Comparison of ENCODE assay signal across 13 mouse cellular contexts in the genomic region with DNA sequence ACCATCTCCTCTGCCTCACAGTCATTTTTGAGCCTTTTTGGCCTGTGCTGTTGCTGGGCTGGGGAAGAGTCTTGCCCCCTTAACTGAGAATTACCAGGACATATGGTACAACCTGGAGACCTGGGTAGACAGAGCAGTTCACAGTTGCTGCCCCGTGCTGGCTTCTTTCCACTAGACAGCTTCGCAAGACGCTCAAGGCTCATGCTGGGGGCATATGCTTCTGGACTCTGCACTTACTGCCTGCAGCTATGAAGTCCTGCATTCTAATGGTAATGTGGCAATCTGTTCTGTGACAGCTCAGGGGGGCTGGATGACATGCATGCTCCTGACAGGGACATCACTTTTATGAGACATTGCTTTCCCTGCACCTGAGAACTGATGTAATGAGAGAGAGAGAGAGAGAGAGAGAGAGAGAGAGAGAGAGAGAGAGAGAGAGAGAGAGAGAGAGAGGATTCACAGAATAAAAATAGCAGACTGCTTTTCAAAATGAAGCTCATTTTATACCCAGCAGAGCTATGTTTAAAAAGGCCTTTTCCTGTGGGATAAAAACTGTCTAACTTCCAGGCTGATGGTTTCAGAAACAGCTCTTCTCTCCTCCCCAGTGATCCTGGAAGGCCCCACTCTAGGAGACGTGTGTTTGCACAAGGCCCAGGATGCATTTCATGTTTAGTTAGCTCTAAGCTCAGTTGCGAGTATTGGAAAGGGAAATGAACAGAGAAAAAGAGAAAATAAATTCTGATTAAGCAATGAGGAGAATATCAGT.
DNase-seq lines count a peak whose midpoint lies in the region; ATAC-seq lines count a peak whose summit lies in the region.
"Had no signal": no experiment of that assay in that cellular context is flagged by ENCODE, and none has a peak within 500 bp of the region (broad histone marks: within the 10 kb centered on the region; RNA-seq: fewer than 3 reads in every experiment).

No protein-coding gene starts in this region.

- peaks cover 22% of the 10 kb centered on the region for H3K4me1 ChIP-seq in forebrain, embryonic 12.5 days
- peaks cover 21% of the 10 kb centered on the region for H3K4me1 ChIP-seq in midbrain, embryonic 10.5 days
- 0 out of 2 replicates have a peak, but pooled peaks cover 3% of the 10 kb centered on the region for H3K4me1 ChIP-seq in heart, embryonic 11.5 days (ENCODE audit: control insufficient read depth, insufficient read depth, low read length)
- H3K4me1 ChIP-seq: intestine, embryonic 15.5 days; megakaryocyte, embryonic 14.5 days had no signal

- no peaks in the 10 kb centered on the region for H3K27me3 ChIP-seq in forebrain, embryonic 12.5 days
- H3K27me3 ChIP-seq in midbrain, embryonic 10.5 days (ENCODE audit: low read depth, poor library complexity, severe bottlenecking) = no peaks in the 10 kb centered on the region
- no peaks in the 10 kb centered on the region for H3K27me3 ChIP-seq in heart, embryonic 11.5 days (ENCODE audit: control insufficient read depth, insufficient read depth, low read length)
- H3K27me3 ChIP-seq: intestine, embryonic 15.5 days; megakaryocyte, embryonic 14.5 days had no signal

- H3K9me3 ChIP-seq in forebrain, embryonic 12.5 days = 0 out of 2 replicates have a peak, but pooled peaks cover 6% of the 10 kb centered on the region
- no peaks in the 10 kb centered on the region; the same call in 1 of the 2 replicates for H3K9me3 ChIP-seq in midbrain, embryonic 10.5 days (replicated peaks)
- no peaks in the 10 kb centered on the region for H3K9me3 ChIP-seq in heart, embryonic 11.5 days (replicated peaks; ENCODE audit: control insufficient read depth, low read length)
- H3K9me3 ChIP-seq: intestine, embryonic 15.5 days had no signal

- 41% methylated on average over 5 of the region's 5 CpGs for WGBS in forebrain, embryonic 12.5 days
- WGBS in midbrain, embryonic 10.5 days = 65% methylated on average over 5 of the region's 5 CpGs
- WGBS in heart, embryonic 11.5 days (ENCODE audit: insufficient replicate concordance) = 59% methylated on average over 5 of the region's 5 CpGs

- peak; percentile 96 for DNase-seq in brain, adult 2 months (ENCODE audit: low read depth, low spot score)
- DNase-seq in cerebellum, adult 9-10 months = peak; percentile 90
- DNase-seq in midbrain, embryonic 10.5 days (ENCODE audit: low spot score) = peak; percentile 26
- no peak for DNase-seq in heart, postnatal 14 days
- no peak for DNase-seq in kidney, adult 9 months
- DNase-seq in c-Kit-positive CD71-positive TER-119-positive erythroid progenitor cells, embryonic 14.5 days (ENCODE audit: low spot score) = no peak

- H3K4me3 ChIP-seq in forebrain, embryonic 12.5 days (replicated peaks) = no peak overlapping the region
- H3K4me3 ChIP-seq in midbrain, embryonic 10.5 days = no peak overlapping the region
- H3K4me3 ChIP-seq in heart, embryonic 11.5 days (ENCODE audit: low read depth, low read length) = no peak overlapping the region
- H3K4me3 ChIP-seq: erythroblast, embryonic 14.5 days; intestine, embryonic 15.5 days; megakaryocyte, embryonic 14.5 days had no signal

- peak overlapping the region; percentile 78 for H3K27ac ChIP-seq in forebrain, embryonic 12.5 days
- H3K27ac ChIP-seq in midbrain, embryonic 10.5 days (replicated peaks) = peak overlapping the region; percentile 64
- no peak overlapping the region for H3K27ac ChIP-seq in heart, embryonic 11.5 days (ENCODE audit: low read depth, low read length)
- H3K27ac ChIP-seq: intestine, embryonic 15.5 days; liver, embryonic 14.5 days had no signal

- intact Hi-C loops in heart, postnatal 14 days (cut with DNase I) = no loop called here

- H3K4me2 ChIP-seq in forebrain, embryonic 12.5 days = no peak overlapping the region
- H3K4me2 ChIP-seq in heart, embryonic 11.5 days = no peak overlapping the region
- H3K4me2 ChIP-seq: intestine, embryonic 15.5 days had no signal

- H3K36me3 ChIP-seq in forebrain, embryonic 12.5 days (replicated peaks) = no peaks in the 10 kb centered on the region
- H3K36me3 ChIP-seq in midbrain, embryonic 10.5 days = no peaks in the 10 kb centered on the region
- H3K36me3 ChIP-seq in heart, embryonic 11.5 days (ENCODE audit: control insufficient read depth, insufficient read depth, low read length) = no peaks in the 10 kb centered on the region
- H3K36me3 ChIP-seq: intestine, embryonic 15.5 days had no signal

- no peak overlapping the region for H3K9ac ChIP-seq in forebrain, embryonic 12.5 days
- H3K9ac ChIP-seq in heart, embryonic 11.5 days (ENCODE audit: low read depth, low read length) = no peak overlapping the region
- H3K9ac ChIP-seq: intestine, embryonic 15.5 days; liver, embryonic 14.5 days had no signal

- ATAC-seq in forebrain, embryonic 12.5 days (ENCODE audit: low FRiP score) = peak; percentile 79
- no peak for ATAC-seq in heart, embryonic 11.5 days (replicated peaks; ENCODE audit: insufficient number of reproducible peaks, low FRiP score, low TSS enrichment)
- ATAC-seq: CD4-positive, CD25-positive, alpha-beta regulatory T cell, adult 4 months; intestine, embryonic 15.5 days had no signal

Comparison
In these comparisons a context has a peak if more than half of its experiments do, and no peak if none do; other contexts are left out.
1. DNase-seq: peak in brain, adult 2 months (single experiment), cerebellum, adult 9-10 months (single experiment) and midbrain, embryonic 10.5 days (single experiment); none in heart, postnatal 14 days (0 of 2), kidney, adult 9 months (single experiment) and c-Kit-positive CD71-positive TER-119-positive erythroid progenitor cells, embryonic 14.5 days (single experiment).